Mouse (Mus musculus): Measurements from ENCODE around the gene Cst6.

Gene Cst6

GRCm38 (mm10) chr19:5348526-5349501 lies 560 bp downstream of the Cst6 start:
- peak; percentile 48 for DNase-seq

GRCm38 (mm10) chr19:5348064-5348463 lies 1.3 kb downstream of the Cst6 start:
- no peak for DNase-seq

DNA sequence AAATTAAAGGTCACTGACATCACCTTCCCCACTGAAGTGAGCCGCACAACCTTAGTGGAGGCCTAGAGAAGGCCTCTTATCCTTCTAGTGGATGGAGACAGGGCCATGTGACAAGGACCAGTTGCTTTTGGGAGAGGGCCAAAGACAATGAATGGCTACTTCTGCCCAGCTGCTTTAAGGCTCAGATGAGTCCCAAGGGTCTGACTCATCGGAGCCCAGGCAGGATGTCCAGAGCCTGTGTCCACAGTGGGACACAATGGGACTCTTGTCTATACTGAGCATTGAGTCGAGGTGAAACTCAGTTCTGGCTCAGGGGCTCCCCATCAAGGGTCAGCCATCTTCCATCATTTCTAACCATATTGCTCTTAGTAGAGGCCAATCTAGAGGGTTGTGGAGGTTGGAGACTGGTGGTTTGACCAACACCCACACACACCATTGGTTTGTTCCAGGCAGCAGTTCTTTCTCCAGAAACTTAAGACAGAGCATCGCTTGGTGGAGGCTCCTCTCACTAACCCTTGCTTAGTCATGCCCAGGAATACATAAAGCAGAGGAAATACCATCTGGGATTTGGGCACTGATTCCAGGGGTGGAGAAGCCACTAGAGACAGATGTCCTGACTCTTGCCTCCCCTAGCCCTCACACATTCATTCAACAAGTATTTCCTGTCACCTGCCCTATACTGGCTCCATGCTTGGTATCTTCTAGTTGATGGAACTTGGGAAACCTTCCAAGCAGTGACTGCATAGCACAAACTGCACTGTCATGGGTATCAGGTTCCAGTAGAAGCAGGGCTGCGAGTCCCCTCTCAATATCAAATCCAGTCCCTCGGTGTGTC lies 3.9 kb downstream of the Cst6 start:
- no peak for DNase-seq

- DNase-seq, result no peak
These were observed 8.0 kb downstream of the Cst6 start for GRCm38 (mm10) chr19:5341360-5341759.

GRCm38 (mm10) chr19:5337975-5338374 lies 11.4 kb downstream of the Cst6 start:
- DNase-seq, result peak; percentile 74

- no peak for DNase-seq
These were observed 13.9 kb downstream of the Cst6 start, which contains the start of gene Catsper1 for GRCm38 (mm10) chr19:5335441-5335840. TSS of gene Catsper1 (plus strand) at chr19:5335741.

GRCm38 (mm10) chr19:5334741-5335140 lies 14.6 kb downstream of the Cst6 start:
- no peak for DNase-seq

GRCm38 (mm10) chr19:5327970-5328369 lies 21.4 kb downstream of the Cst6 start:
- DNase-seq, result no peak

- DNase-seq, result no peak
These were observed 25.6 kb downstream of the Cst6 start for GRCm38 (mm10) chr19:5323801-5324200.

- no peak for DNase-seq
These were observed 36.2 kb downstream of the Cst6 start for GRCm38 (mm10) chr19:5313189-5313588.

DNA sequence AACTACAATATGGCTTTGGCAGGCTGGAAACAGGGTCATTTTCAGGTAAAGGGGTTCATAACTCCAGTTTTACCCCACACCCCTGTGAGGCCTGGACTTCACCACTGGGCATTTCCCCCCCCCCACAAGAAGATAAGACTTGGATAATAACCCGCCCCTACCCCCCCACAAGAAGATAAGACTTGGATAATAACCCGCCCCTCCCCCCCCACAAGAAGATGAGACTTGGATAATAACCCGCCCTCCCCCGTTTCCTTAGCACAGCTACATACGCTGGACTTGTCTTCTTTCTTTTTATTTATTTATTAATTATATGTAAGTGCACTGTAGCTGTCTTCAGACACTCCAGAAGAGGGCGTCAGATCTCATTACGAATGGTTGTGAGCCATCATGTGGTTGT lies 40.3 kb downstream of the Cst6 start:
- DNase-seq, result no peak

DNA sequence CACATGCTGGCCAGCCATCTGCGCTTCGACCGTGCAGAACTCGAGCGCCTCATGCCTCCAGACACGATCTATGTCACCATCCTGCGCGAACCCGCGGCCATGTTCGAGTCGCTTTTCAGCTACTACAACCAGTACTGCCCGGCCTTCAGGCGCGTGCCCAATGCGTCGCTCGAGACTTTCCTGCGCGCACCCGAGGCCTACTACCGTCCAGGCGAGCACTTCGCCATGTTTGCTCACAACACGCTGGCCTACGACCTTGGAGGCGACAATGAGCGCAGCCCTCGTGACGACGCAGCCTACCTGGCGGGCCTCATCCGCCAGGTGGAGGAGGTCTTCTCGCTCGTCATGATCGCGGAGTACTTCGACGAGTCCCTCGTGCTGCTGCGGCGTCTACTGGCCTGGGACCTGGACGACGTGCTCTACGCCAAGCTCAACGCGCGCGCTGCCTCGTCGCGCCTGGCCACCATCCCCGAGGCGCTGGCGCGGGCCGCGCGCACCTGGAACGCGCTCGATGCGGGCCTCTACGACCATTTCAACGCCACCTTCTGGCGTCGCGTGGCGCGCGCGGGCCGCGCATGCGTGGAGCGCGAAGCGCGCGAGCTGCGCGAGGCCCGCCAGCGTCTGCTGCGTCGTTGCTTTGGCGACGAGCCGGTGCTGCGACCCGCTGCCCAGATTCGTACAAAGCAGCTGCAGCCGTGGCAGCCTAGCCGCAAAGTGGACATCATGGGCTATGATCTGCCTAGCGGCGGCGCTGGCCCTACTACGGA lies 42.2 kb downstream of the Cst6 start:
- DNase-seq, result no peak

DNA sequence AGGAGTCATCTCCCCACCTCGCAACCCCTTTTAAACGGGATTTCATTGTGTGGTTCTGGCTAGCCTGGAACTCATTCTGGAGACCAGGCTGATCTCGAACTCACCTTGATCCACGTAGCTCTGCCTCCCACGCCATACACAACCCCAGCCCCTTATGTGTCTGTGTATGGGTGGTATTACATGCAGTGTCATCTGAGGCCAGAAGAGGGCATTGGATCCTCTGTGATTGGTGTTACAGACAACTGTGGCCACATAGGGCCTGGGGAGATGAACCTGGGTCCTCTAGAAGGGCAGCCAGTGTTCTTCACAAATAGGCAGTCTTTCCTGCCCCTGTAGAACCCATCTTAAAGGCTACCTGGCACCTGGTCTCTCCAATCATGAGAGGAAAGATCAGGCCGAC lies 43.1 kb downstream of the Cst6 start:
- DNase-seq, result no peak

DNA sequence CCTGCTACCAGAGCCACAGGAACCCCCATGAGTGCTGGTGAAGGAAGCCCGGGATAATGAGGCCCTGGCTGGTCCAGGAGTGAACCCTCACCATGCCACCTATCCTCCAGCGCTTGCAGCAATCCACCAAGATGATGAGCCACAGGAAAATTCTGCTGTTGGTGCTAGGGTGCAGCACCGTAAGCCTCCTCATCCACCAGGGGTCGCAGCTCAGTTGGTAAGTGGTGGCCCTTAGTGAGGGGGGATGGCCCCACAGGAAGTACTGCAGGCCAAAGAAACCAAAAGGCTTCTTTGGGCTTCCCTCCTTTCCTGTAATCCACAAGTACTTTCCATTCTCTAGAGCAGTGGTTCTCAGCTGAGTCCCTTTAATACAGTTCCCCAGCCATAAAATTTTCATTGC lies 46.9 kb downstream of the Cst6 start:
- DNase-seq, result no peak

- no peak for DNase-seq
These were observed 48.8 kb downstream of the Cst6 start for GRCm38 (mm10) chr19:5300588-5300987.

DNA sequence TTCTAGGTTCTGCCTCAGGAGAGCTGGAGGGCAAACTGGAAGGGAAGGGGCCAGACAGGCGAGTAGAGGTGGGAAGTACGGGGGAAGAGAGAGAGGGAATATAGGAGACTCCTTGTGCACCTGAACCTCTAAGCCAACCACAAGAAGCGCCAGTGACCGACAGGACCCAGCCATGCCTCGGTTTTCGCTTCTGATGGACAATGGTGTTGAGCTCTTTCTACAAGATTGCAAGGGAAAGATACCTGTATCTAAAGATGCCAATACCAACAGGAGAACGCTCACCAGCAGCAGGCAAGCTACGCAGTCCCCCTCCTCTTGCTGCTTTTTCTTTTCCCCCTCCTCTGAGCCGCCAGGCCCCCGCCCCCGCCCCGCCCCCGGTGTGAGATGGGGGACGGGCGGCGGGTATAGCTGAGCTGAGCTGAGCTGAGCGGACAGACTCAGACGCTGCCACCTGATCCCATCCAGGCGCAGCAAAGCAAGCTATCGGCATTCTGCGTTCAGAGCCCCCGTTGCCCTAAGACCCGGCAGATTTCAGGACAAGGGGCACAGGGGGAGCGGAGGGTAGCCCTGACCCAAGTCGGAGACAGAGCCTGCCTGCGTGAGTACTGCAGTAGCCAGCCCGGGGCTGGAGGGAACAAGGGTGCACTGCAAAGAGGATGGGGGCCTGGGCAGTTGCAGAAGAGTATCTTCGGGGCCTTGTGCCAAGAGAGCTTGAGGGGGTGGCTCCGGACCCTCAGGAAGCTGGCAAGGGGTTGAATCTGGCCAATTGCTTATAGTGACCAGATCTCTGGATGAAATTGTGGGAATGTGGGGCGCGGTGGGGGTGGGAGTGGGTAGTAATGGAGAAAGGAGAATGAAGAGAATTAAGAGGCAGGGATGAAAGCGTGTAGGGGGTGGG lies 51.2 kb downstream of the Cst6 start, which contains the start of gene Gal3st3:
Gene Gal3st3, plus strand, starts transcription at position 429 of the 898 bp plus-strand sequence.
- peak; percentile 45 for DNase-seq

DNA sequence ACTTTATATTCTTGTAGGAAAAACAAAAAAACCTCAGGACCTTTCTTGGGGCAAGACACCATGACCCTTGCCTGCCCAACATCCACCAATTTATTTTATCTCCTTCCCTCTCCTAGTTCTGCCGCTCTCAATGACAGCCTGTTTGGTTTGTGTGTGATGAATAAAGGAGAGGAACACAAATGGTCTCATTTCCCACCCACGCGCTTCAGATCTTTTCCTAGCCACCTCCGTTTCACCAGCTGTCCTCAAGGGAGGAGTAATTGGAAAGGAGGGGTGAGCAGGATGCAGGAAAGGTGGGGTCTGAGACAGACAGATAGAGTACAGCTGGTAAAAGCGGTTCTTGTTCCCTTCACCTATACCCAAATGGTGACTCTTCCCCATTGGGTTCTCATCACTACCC lies 52.7 kb downstream of the Cst6 start:
- no peak for DNase-seq

DNA sequence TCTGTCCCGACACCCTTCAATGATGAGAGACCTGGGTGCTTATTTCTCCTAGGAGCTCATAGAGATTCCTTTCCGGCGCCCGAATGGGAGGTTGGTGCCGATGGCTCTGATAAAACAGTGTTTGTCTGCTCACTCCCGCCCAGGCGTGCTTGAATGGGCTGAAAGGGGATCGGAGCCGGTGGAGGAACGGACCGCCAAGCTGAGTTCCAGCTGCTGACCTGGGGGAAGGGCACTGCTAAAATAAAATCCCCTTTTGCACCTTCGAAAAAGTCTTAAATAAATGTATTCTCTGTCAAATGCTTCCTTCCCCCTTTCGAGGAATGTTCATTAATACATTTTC lies 53.7 kb downstream of the Cst6 start:
- no peak for DNase-seq

GRCm38 (mm10) chr19:5294972-5295735 lies 54.2 kb downstream of the Cst6 start, which contains the start of gene Sf3b2:
TSS of gene Sf3b2 (minus strand) at chr19:5295455.
- DNase-seq, result peak; percentile 98
